ENCODE assay signal across 17 mouse cellular contexts in genomic region chr2:152793381-152793780, GRCm38 (mm10). TPM values are rescaled to one million over a fixed set of nuclear protein-coding genes. Genes with fewer than 3 reads are reported as not detected.
DNase-seq lines count a peak whose midpoint lies in the region; ATAC-seq and TF ChIP-seq lines count a peak whose summit lies in the region.
"Had no signal": no experiment of that assay in that cellular context is flagged by ENCODE, and none has a peak within 500 bp of the region (broad histone marks: within the 10 kb centered on the region; RNA-seq: fewer than 3 reads in every experiment).

No protein-coding gene starts in this region.

- no peak for TF ChIP-seq CTCF in left cerebral cortex, adult 2 months (IDR thresholded peaks at IDR 0.05)
- TF ChIP-seq CTCF in bone marrow, adult 2 months (IDR thresholded peaks at IDR 0.05; ENCODE audit: control insufficient read depth, insufficient read depth, low read length), result no peak

- WGBS in bone marrow, adult 2 months, result 64% methylated on average over 5 of the region's 5 CpGs
- 58% methylated on average over 5 of the region's 5 CpGs for WGBS in liver, embryonic 16.5 days (ENCODE audit: insufficient replicate concordance)
- WGBS in hindbrain, embryonic 13.5 days, result 88% methylated on average over 5 of the region's 5 CpGs

- DNase-seq in frontal cortex, postnatal 25 days (ENCODE audit: low spot score in 2 of 2), result no peak
- DNase-seq in left cerebral cortex, adult 2 months (ENCODE audit: extremely low spot score in 1 of 2, low spot score in 2 of 2), result no peak
- DNase-seq in left cerebral cortex, postnatal 10 days (ENCODE audit: extremely low spot score in 1 of 2, low spot score in 2 of 2), result no peak
- DNase-seq: adrenal gland, postnatal 14 days; cerebellum, postnatal 36 days; kidney, adult 18-20 months; kidney, postnatal 25 days; right cerebral cortex, postnatal 4 days had no signal

- H3K4me3 ChIP-seq in left cerebral cortex, adult 2 months, result no peak overlapping the region
- H3K4me3 ChIP-seq in bone marrow, adult 2 months (replicated peaks; ENCODE audit: control insufficient read depth, low read depth, low read length), result no peak overlapping the region
- no peak overlapping the region for H3K4me3 ChIP-seq in liver, embryonic 16.5 days (ENCODE audit: low read depth, low read length)
- H3K4me3 ChIP-seq in hindbrain, embryonic 13.5 days, result no peak overlapping the region
- H3K4me3 ChIP-seq: embryonic facial prominence, embryonic 10.5 days; forebrain, embryonic 15.5 days; limb, embryonic 15.5 days; midbrain, embryonic 12.5 days had no signal

- peak; percentile 69 for ATAC-seq in frontal cortex, adult (ENCODE audit: low TSS enrichment)
- ATAC-seq in liver, embryonic 16.5 days (ENCODE audit: low read depth), result no peak
- no peak for ATAC-seq in activated CD4-positive, CD25-positive, alpha-beta regulatory T cell, adult 4 months
- ATAC-seq in hindbrain, embryonic 13.5 days (ENCODE audit: low FRiP score), result no peak
- ATAC-seq: forebrain, embryonic 15.5 days had no signal

- no peaks in the 10 kb centered on the region for H3K9me3 ChIP-seq in liver, embryonic 16.5 days (replicated peaks; ENCODE audit: control insufficient read depth, low read length)
- no peaks in the 10 kb centered on the region for H3K9me3 ChIP-seq in hindbrain, embryonic 13.5 days
- H3K9me3 ChIP-seq: embryonic facial prominence, embryonic 10.5 days; forebrain, embryonic 15.5 days; limb, embryonic 15.5 days; midbrain, embryonic 12.5 days had no signal

- H3K4me1 ChIP-seq in bone marrow, adult 2 months (ENCODE audit: control insufficient read depth, insufficient read depth, low read length), result peaks cover 17% of the 10 kb centered on the region
- H3K4me1 ChIP-seq in liver, embryonic 16.5 days (ENCODE audit: control insufficient read depth, low read depth, low read length), result peaks cover 72% of the 10 kb centered on the region
- H3K4me1 ChIP-seq in hindbrain, embryonic 13.5 days (replicated peaks), result peaks cover 29% of the 10 kb centered on the region

- peaks cover 4% of the 10 kb centered on the region; the same call in 1 of the 2 replicates for H3K36me3 ChIP-seq in liver, embryonic 16.5 days (ENCODE audit: control insufficient read depth, insufficient read depth)
- H3K36me3 ChIP-seq in hindbrain, embryonic 13.5 days, result peaks cover 10% of the 10 kb centered on the region
- H3K36me3 ChIP-seq: forebrain, embryonic 15.5 days; limb, embryonic 15.5 days had no signal

- TF ChIP-seq POLR2A in bone marrow, adult 2 months (IDR thresholded peaks at IDR 0.05; ENCODE audit: borderline replicate concordance, control insufficient read depth, low read depth, low read length), result no peak

- no peaks in the 10 kb centered on the region for H3K27me3 ChIP-seq in liver, embryonic 16.5 days (ENCODE audit: control insufficient read depth, insufficient read depth, low read depth, low read length)
- no peaks in the 10 kb centered on the region for H3K27me3 ChIP-seq in hindbrain, embryonic 13.5 days
- H3K27me3 ChIP-seq: forebrain, embryonic 15.5 days; limb, embryonic 15.5 days; midbrain, embryonic 12.5 days had no signal

- H3K9ac ChIP-seq in liver, embryonic 16.5 days (ENCODE audit: low read depth, low read length), result no peak overlapping the region
- H3K9ac ChIP-seq in hindbrain, embryonic 13.5 days, result no peak overlapping the region
- H3K9ac ChIP-seq: forebrain, embryonic 15.5 days; limb, embryonic 15.5 days; midbrain, embryonic 12.5 days had no signal

- H3K4me2 ChIP-seq in liver, embryonic 16.5 days (ENCODE audit: low read depth, low read length), result no peak overlapping the region
- no peak overlapping the region for H3K4me2 ChIP-seq in hindbrain, embryonic 13.5 days
- H3K4me2 ChIP-seq: forebrain, embryonic 15.5 days; limb, embryonic 15.5 days; midbrain, embryonic 12.5 days had no signal

- H3K27ac ChIP-seq in left cerebral cortex, adult 2 months, result peak overlapping the region; percentile 73; the same call in 1 of the 2 replicates
- peak overlapping the region; percentile 55; the same call in 1 of the 2 replicates for H3K27ac ChIP-seq in bone marrow, adult 2 months (ENCODE audit: control insufficient read depth, insufficient read depth, low read depth, low read length, poor library complexity)
- H3K27ac ChIP-seq in liver, embryonic 16.5 days (ENCODE audit: low read length), result peak overlapping the region; percentile 68
- H3K27ac ChIP-seq in hindbrain, embryonic 13.5 days, result no peak overlapping the region
- H3K27ac ChIP-seq: embryonic facial prominence, embryonic 10.5 days; forebrain, embryonic 15.5 days; limb, embryonic 15.5 days; midbrain, embryonic 12.5 days had no signal

- intact Hi-C loops in left cerebral cortex, adult 2 months (cut with DNase I), result no loop called here
- intact Hi-C loops in left cerebral cortex, postnatal 10 days (cut with DNase I), result no loop called here

RNA-seq across cellular contexts. Expression of gene Bcl2l1, which starts 38.1 kb away (rescaled TPM):
- 100 to 1,000 TPM; 133 to 135 TPM for total RNA-seq in left cerebral cortex, adult 2 months (2021)
- total RNA-seq in left cerebral cortex, postnatal 10 days (2021), result 100 to 1,000 TPM; 118 to 123 TPM
- polyA plus RNA-seq in bone marrow, adult 2 months (2011; ENCODE audit: insufficient read depth, insufficient read length, low replicate concordance, missing spikeins), result 97.4 and 124 TPM in 2 replicates
- 213 and 241 TPM in 2 replicates for polyA plus RNA-seq in liver, embryonic 16.5 days (2015; fragmentation: Nextera tagmentation; extraction: Ambion mirVana)
- 10 to 100 TPM; 52.4 to 59.9 TPM for polyA plus RNA-seq in activated CD4-positive, CD25-positive, alpha-beta regulatory T cell, adult 4 months (2017; shearing (Covaris generic))
- 173 and 179 TPM in 2 replicates for polyA plus RNA-seq in hindbrain, embryonic 13.5 days (2015; fragmentation: Nextera tagmentation; extraction: Ambion mirVana)

RNA-seq across cellular contexts. Expression of gene Cox4i2, which starts 39.4 kb away (rescaled TPM):
- total RNA-seq in left cerebral cortex, adult 2 months (2021), result 1 to 10 TPM; 1.7 to 1.9 TPM
- 1 to 10 TPM; 1.7 to 1.8 TPM for total RNA-seq in left cerebral cortex, postnatal 10 days (2021)
- 1.4 TPM in 1 of 2 replicates, not detected in the other for polyA plus RNA-seq in bone marrow, adult 2 months (2011; ENCODE audit: insufficient read depth, insufficient read length, low replicate concordance, missing spikeins)
- polyA plus RNA-seq in liver, embryonic 16.5 days (2015; fragmentation: Nextera tagmentation; extraction: Ambion mirVana), result 0.95 and 1.4 TPM in 2 replicates
- polyA plus RNA-seq in activated CD4-positive, CD25-positive, alpha-beta regulatory T cell, adult 4 months (2017; shearing (Covaris generic)), result not detected
- polyA plus RNA-seq in hindbrain, embryonic 13.5 days (2015; fragmentation: Nextera tagmentation; extraction: Ambion mirVana), result 4.6 and 5.4 TPM in 2 replicates

RNA-seq across cellular contexts. Expression of gene Tpx2, which starts 54.4 kb away (rescaled TPM):
- 1 to 10 TPM; 2.5 to 3.0 TPM for total RNA-seq in left cerebral cortex, adult 2 months (2021)
- total RNA-seq in left cerebral cortex, postnatal 10 days (2021), result 1 to 10 TPM; 4.3 to 5.0 TPM
- 57.0 and 74.1 TPM in 2 replicates for polyA plus RNA-seq in bone marrow, adult 2 months (2011; ENCODE audit: insufficient read depth, insufficient read length, low replicate concordance, missing spikeins)
- 57.7 and 58.9 TPM in 2 replicates for polyA plus RNA-seq in liver, embryonic 16.5 days (2015; fragmentation: Nextera tagmentation; extraction: Ambion mirVana)
- 10 to 100 TPM; 21.3 to 23.3 TPM for polyA plus RNA-seq in activated CD4-positive, CD25-positive, alpha-beta regulatory T cell, adult 4 months (2017; shearing (Covaris generic))
- 21.9 and 24.8 TPM in 2 replicates for polyA plus RNA-seq in hindbrain, embryonic 13.5 days (2015; fragmentation: Nextera tagmentation; extraction: Ambion mirVana)

RNA-seq across cellular contexts. Expression of gene Id1, which starts 57.3 kb away (rescaled TPM):
- total RNA-seq in left cerebral cortex, adult 2 months (2021), result 10 to 100 TPM; 22.4 to 24.2 TPM
- 10 to 100 TPM; 20.6 to 24.5 TPM for total RNA-seq in left cerebral cortex, postnatal 10 days (2021)
- polyA plus RNA-seq in bone marrow, adult 2 months (2011; ENCODE audit: insufficient read depth, insufficient read length, low replicate concordance, missing spikeins), result 4.2 and 15.9 TPM in 2 replicates
- 18.1 and 18.8 TPM in 2 replicates for polyA plus RNA-seq in liver, embryonic 16.5 days (2015; fragmentation: Nextera tagmentation; extraction: Ambion mirVana)
- under 1 TPM; 0.56 to 0.97 TPM for polyA plus RNA-seq in activated CD4-positive, CD25-positive, alpha-beta regulatory T cell, adult 4 months (2017; shearing (Covaris generic))
- 68.7 and 87.0 TPM in 2 replicates for polyA plus RNA-seq in hindbrain, embryonic 13.5 days (2015; fragmentation: Nextera tagmentation; extraction: Ambion mirVana)
